Mouse (Mus musculus): Measurements from ENCODE around the gene Hist3h2a.
A peak's percentile ranks its signal among the peaks of the same experiment; 100 is the strongest.
"Not testable (repeated sequence)": the region's sequence is repeated elsewhere in the genome, so short reads cannot be mapped to it uniquely, and the experiment has no call there.

Gene Hist3h2a

DNA sequence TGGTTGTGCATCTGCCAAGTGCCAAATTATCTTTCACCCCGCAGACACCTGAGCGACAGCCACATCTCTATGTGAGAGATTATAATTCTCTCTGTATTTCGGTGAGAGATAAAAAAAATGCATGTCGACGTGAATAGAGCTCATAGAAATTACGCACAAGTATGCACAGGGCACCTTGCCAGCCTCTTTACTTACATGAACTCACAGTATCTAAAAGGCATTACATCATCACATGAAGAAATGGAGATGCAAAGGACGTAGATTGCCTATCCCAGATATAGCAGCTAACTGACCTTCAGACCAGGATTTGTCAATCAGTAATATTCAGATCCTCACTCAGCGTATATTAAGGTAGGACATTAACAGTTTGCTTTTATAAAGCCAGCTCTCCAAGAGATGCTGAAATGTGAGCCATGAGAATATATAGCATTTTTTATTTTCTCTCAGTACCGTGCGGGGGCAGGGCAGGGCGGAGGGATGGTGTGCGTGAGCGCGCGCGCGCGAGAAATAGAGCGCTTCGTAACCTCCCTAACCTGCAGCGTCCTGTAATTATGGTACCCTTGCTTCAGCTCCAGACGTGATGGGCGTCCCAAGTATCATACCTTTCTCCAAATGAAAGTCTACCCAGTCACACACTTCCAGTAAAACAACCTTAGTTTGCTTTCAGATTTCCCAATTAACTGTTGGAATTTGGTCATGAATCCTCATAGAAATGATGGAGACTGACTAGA lies 6.5 kb upstream of the Hist3h2a start:
- DNase-seq (ENCODE audit: low spot score in 2 of 2) = no peak

DNA sequence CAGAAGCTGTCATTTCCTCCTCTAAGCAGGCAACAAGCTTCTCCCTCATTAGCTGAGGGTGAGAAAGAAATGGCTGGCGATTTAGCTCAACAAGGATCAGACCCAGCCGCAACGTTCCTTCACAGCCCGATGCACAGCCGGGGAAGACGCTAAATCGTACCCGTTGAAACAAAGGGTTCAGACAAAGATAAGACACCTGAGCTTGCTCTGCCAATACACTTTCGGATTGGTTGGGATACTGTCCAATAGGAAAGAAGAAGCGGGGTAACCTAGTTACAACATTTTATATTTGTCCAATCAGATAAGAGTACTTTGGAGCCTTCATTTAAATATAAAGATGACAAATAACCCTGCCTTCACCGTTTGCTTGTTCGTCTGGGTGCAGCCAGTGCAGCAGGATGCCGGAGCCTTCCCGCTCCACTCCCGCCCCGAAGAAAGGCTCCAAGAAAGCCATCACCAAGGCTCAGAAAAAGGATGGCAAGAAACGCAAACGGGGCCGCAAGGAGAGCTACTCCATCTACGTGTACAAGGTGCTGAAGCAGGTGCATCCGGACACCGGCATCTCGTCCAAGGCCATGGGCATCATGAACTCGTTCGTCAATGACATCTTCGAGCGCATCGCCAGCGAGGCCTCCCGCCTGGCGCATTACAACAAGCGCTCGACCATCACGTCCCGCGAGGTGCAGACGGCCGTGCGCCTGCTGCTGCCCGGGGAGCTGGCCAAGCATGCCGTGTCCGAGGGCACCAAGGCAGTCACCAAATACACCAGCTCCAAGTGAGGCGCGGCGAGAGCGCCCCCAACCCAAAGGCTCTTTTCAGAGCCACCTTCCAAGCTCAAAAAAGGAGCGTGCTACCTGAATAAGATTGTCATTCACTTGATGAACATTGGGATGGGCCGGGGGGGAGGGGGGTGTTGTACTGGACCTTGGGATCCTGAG lies 5.7 kb upstream of the Hist3h2a start, which contains the start of gene Hist3h2ba:
Hist3h2ba (plus strand) TSS at position 379 of the 938 bp plus-strand sequence.
- DNase-seq (ENCODE audit: low spot score in 2 of 2) = peak; percentile 49 to 50

GRCm38 (mm10) chr11:58949480-58950431 lies 4.7 kb upstream of the Hist3h2a start:
- no peak for DNase-seq (ENCODE audit: low spot score in 2 of 2)

GRCm38 (mm10) chr11:58951210-58951609 lies 3.3 kb upstream of the Hist3h2a start:
- no peak for DNase-seq (ENCODE audit: low spot score in 2 of 2)

DNA sequence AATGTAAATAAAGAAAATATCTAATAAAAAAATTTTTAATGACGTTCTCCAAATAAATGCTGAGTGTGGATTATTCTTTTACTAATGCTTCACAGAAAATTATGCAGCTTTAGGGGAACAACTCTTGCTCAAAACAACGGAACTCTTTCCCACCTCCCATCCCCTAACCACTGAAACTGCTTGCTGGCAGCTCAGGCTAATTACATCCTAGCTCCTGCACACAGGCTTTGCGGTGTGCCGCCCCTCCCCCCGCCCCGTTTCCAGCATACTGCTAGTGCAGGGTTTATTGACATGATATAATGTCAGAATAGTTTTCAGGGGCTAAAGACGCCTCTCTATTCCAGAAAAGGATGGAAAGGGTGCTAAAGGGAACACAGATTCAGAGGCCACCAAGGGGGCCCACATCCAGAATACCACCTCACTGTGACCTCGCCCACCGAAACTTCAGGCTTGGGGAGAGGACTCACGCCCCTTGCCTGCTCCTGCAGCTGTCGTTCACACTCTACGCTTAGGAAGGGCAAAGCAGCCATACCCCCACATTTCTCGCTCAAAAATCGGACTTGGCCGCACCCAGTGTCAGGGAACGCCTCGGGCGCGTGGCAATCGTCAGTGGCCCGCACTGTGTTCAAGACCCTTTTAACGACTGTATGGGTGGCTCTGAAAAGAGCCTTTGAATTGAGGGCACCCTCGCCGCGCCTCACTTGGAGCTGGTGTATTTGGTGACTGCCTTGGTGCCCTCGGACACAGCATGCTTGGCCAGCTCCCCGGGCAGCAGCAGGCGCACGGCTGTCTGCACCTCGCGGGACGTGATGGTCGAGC lies 925 bp upstream of the Hist3h2a start:
- no peak for DNase-seq (ENCODE audit: low spot score in 2 of 2)

DNA sequence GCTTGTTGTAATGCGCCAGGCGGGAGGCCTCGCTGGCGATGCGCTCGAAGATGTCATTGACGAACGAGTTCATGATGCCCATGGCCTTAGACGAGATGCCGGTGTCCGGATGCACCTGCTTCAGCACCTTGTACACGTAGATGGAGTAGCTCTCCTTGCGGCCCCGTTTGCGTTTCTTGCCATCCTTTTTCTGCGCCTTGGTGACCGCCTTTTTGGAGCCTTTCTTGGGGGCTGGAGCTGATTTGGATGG lies 390 bp upstream of the Hist3h2a start:
- DNase-seq (ENCODE audit: low spot score in 2 of 2) = not testable (repeated sequence)

GRCm38 (mm10) chr11:58955143-58955867 lies 820 bp downstream of the Hist3h2a start:
- no peak for DNase-seq (ENCODE audit: low spot score in 2 of 2)

- no peak for DNase-seq (ENCODE audit: low spot score in 2 of 2)
Observed at GRCm38 (mm10) chr11:58955868-58956257, 1.4 kb downstream of the Hist3h2a start.

DNA sequence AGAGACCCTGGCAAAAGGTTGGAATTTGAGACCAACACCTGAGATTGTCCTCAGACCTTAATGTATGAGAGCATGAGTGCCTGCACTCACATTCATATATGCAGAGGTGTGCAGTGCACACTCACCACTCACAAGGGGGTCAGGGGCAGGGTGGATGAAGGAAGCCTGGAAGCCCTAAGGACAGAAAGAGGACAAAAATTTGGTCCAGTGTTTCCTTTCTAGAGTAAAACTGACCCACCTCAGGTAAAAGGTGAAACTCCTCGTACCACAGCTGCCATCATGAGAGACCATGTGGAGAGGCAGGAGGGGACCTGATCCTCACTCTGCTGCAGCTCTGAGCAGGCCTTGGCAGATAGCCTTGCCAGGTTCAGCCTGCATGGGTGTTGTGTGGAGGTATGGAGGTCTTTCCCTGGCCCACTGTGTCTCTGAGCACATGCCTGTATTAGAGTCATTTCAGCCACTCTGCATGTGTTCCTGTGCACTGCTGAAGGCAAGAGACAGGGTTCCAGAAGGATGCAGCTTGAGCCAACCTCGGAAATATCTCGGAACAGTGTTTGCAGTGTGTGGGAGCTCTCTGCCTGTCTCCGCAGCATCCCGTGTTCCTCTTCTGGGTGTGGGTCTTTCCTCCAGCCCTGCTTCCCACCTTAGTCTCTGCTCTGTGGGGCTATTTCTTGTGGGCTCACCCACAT lies 2.9 kb downstream of the Hist3h2a start:
- no peak for DNase-seq (ENCODE audit: low spot score in 2 of 2)

GRCm38 (mm10) chr11:58958536-58958935 lies 4.1 kb downstream of the Hist3h2a start:
- DNase-seq (ENCODE audit: low spot score in 2 of 2) = no peak

- no peak for DNase-seq (ENCODE audit: low spot score in 2 of 2)
Observed at GRCm38 (mm10) chr11:58959186-58959825, 4.8 kb downstream of the Hist3h2a start.

DNA sequence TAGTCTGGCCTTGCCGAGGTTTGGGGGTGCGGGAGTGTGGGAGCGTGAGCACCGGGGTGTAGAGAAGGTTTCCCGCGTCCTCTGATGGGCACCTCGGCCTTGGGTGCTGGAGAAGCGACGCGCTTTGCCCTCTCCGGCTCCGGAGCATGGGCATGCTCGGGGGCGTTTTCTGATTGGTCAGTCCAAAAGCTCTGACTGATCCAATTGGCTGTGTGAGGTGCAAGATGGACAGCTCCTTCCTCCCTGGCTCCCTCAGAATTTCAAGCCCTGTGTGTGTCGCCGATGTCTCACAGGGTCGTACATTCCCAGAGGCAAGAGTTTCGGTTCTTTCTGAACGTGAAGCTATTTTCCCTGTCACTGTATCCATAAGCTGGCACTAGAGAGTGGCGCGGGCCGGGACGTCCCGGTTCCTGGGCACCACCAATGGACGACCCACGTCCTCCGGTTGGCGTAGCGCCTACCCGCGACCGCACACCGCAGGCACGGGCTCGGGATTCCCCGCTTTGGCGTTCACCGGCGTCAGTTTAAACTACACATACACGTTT lies 5.5 kb downstream of the Hist3h2a start:
- peak; percentile 84 to 85 for DNase-seq (ENCODE audit: low spot score in 2 of 2)

GRCm38 (mm10) chr11:58961364-58962177 lies 7.1 kb downstream of the Hist3h2a start:
- DNase-seq (ENCODE audit: low spot score in 2 of 2) = no peak

- no peak for DNase-seq (ENCODE audit: low spot score in 2 of 2)
Observed at GRCm38 (mm10) chr11:58963543-58963942, 9.1 kb downstream of the Hist3h2a start.

DNA sequence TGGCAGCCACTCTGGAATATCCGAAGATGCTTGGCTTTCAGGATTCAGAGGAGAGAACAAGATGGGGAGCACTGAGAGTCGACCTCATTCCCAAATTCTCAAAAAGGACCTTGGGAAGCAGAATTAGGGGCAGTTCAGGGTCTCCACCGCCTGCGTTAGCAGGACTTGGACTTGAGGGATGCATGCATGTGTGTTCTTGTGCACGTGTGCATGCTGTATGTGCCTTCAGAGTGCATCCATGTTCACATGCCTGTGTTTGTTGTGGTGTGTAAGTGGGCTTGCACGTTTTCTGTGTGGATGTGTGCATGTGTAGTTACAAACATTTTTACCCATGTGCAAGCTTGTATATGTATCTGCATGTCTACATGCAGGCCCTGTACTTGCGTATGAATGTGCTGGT lies 9.7 kb downstream of the Hist3h2a start:
- DNase-seq (ENCODE audit: low spot score in 2 of 2) = no peak

DNA sequence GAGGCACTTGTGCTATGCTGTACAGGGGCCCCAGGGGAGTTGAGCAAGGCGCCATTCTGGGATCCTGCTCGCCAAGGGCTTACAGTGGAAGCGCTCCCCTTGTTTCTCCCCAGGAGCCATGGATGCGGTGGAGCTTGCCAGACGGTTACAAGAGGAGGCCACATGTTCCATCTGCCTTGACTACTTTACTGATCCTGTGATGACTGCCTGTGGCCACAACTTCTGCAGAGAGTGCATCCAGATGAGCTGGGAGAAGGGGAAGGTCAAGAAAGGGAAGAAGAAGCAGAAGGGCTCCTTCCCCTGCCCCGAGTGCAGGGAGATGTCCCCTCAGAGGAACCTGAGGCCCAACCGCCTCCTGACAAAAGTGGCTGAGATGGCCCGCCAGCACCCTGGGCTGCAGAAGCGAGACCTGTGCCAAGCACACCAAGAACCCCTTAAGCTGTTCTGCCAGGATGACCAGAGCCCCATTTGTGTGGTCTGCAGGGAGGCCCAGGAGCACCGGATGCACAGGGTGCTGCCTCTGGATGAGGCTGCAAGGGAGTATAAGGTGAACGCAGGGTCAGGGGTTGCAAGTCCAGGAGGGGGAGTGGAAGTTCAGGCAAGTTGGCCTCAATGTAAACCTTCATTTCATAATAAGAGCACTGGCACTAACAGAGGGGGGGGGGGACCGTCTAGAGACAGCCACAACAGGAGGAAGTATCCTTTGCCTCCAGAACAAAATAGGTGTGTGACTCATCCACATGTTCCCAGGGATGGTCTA lies 10.7 kb downstream of the Hist3h2a start:
- DNase-seq (ENCODE audit: low spot score in 2 of 2) = no peak

GRCm38 (mm10) chr11:58967346-58967745 lies 12.9 kb downstream of the Hist3h2a start:
- DNase-seq (ENCODE audit: low spot score in 2 of 2) = peak in 1 of 2 experiments; percentile 61
